ENCODE assay signal across 8 mouse cellular contexts in genomic region chr4:140860125-140860766, GRCm38 (mm10). TPM values are rescaled to one million over a fixed set of nuclear protein-coding genes. Genes with fewer than 3 reads are reported as not detected.
DNase-seq lines count a peak whose midpoint lies in the region; ATAC-seq and TF ChIP-seq lines count a peak whose summit lies in the region.
"Had no signal": no experiment of that assay in that cellular context is flagged by ENCODE, and none has a peak within 500 bp of the region (broad histone marks: within the 10 kb centered on the region; RNA-seq: fewer than 3 reads in every experiment).

No protein-coding gene starts in this region.

- H3K27me3 ChIP-seq in kidney, embryonic 16.5 days (ENCODE audit: insufficient read depth, low read length) = no peaks in the 10 kb centered on the region
- H3K27me3 ChIP-seq in intestine, postnatal 0 days (replicated peaks; ENCODE audit: control insufficient read depth, insufficient read depth, low read length) = no peaks in the 10 kb centered on the region
- no peaks in the 10 kb centered on the region for H3K27me3 ChIP-seq in forebrain, embryonic 16.5 days (replicated peaks; ENCODE audit: control insufficient read depth, insufficient read depth, low read length)

- H3K9me3 ChIP-seq in kidney, embryonic 16.5 days (ENCODE audit: low read length) = no peaks in the 10 kb centered on the region
- H3K9me3 ChIP-seq in intestine, postnatal 0 days (ENCODE audit: control insufficient read depth) = no peaks in the 10 kb centered on the region
- H3K9me3 ChIP-seq in forebrain, embryonic 16.5 days (ENCODE audit: control insufficient read depth, low read length) = no peaks in the 10 kb centered on the region

- 44% methylated on average over 7 of the region's 7 CpGs for WGBS in kidney, embryonic 16.5 days
- 32% methylated on average over 7 of the region's 7 CpGs for WGBS in intestine, postnatal 0 days
- 57% methylated on average over 7 of the region's 7 CpGs for WGBS in forebrain, embryonic 16.5 days

- H3K4me1 ChIP-seq in kidney, embryonic 16.5 days (ENCODE audit: insufficient read depth, low read length) = peaks cover 8% of the 10 kb centered on the region; the same call in 1 of the 2 replicates
- peaks cover 10% of the 10 kb centered on the region for H3K4me1 ChIP-seq in brown adipose tissue, adult 24 weeks (ENCODE audit: control insufficient read depth, insufficient read depth, insufficient read length, low read length)
- no peaks in the 10 kb centered on the region for H3K4me1 ChIP-seq in intestine, postnatal 0 days (replicated peaks; ENCODE audit: control insufficient read depth, insufficient read depth, low read length)
- H3K4me1 ChIP-seq in forebrain, embryonic 16.5 days (replicated peaks; ENCODE audit: control insufficient read depth, insufficient read depth, low read length) = no peaks in the 10 kb centered on the region

- no peak overlapping the region for H3K4me3 ChIP-seq in kidney, embryonic 16.5 days (ENCODE audit: low read length)
- H3K4me3 ChIP-seq in brown adipose tissue, adult 24 weeks (ENCODE audit: insufficient read depth, low read depth, low read length) = no peak overlapping the region
- no peak overlapping the region for H3K4me3 ChIP-seq in intestine, postnatal 0 days (ENCODE audit: low read depth, low read length)
- H3K4me3 ChIP-seq in forebrain, embryonic 16.5 days (replicated peaks; ENCODE audit: low read length) = no peak overlapping the region

- H3K4me2 ChIP-seq in kidney, embryonic 16.5 days (replicated peaks; ENCODE audit: low read depth, low read length) = no peak overlapping the region
- H3K4me2 ChIP-seq in intestine, postnatal 0 days (replicated peaks; ENCODE audit: low read depth) = no peak overlapping the region
- no peak overlapping the region for H3K4me2 ChIP-seq in forebrain, embryonic 16.5 days (ENCODE audit: low read length)

- H3K27ac ChIP-seq in kidney, embryonic 16.5 days (ENCODE audit: low read length) = no peak overlapping the region
- peak overlapping the region; percentile 63 for H3K27ac ChIP-seq in brown adipose tissue, adult 24 weeks (replicated peaks; ENCODE audit: low read depth, low read length)
- H3K27ac ChIP-seq in intestine, postnatal 0 days (ENCODE audit: low read depth, low read length) = no peak overlapping the region
- no peak overlapping the region for H3K27ac ChIP-seq in forebrain, embryonic 16.5 days (ENCODE audit: low read length)

- no peaks in the 10 kb centered on the region for H3K36me3 ChIP-seq in kidney, embryonic 16.5 days (ENCODE audit: insufficient read depth, low read length)
- no peaks in the 10 kb centered on the region for H3K36me3 ChIP-seq in intestine, postnatal 0 days (ENCODE audit: control insufficient read depth, insufficient read depth)
- H3K36me3 ChIP-seq in forebrain, embryonic 16.5 days (ENCODE audit: control insufficient read depth, insufficient read depth) = no peaks in the 10 kb centered on the region

- H3K9ac ChIP-seq in kidney, embryonic 16.5 days (replicated peaks; ENCODE audit: low read length) = no peak overlapping the region
- H3K9ac ChIP-seq in intestine, postnatal 0 days (ENCODE audit: low read depth, low read length) = no peak overlapping the region
- H3K9ac ChIP-seq in forebrain, embryonic 16.5 days (replicated peaks; ENCODE audit: low read depth, low read length) = no peak overlapping the region

- ATAC-seq in kidney, embryonic 16.5 days (ENCODE audit: low FRiP score, low TSS enrichment) = 0 out of 2 replicates have a peak, but pooled peaks have one; percentile 30
- ATAC-seq in intestine, postnatal 0 days = peak; percentile 35
- no peak for ATAC-seq in forebrain, embryonic 16.5 days

- no peak for TF ChIP-seq CTCF in intestine, postnatal 0 days (IDR thresholded peaks at IDR 0.05; ENCODE audit: low read depth)

- DNase-seq in kidney, postnatal 14 days = no peak
- peak; percentile 22 to 27 for DNase-seq in spleen, postnatal 36 days (ENCODE audit: low spot score in 2 of 2)
- DNase-seq in urinary bladder, postnatal 25 days (ENCODE audit: low spot score) = no peak
- DNase-seq: right cerebral cortex, postnatal 14 days had no signal

RNA-seq across cellular contexts. Expression of gene Padi1, which starts 14.7 kb away (rescaled TPM):
- 0.26 and 0.33 TPM in 2 replicates for polyA plus RNA-seq in kidney, embryonic 16.5 days (2015; fragmentation: Nextera tagmentation; extraction: Ambion mirVana)
- polyA plus RNA-seq in brown adipose tissue, adult 24 weeks (2012; ENCODE audit: insufficient read depth, insufficient read length, missing spikeins) = not detected in 2 replicates
- polyA plus RNA-seq in intestine, postnatal 0 days (2015; fragmentation: Nextera tagmentation; extraction: Ambion mirVana) = 0.37 and 0.47 TPM in 2 replicates
- not detected in 2 replicates for polyA plus RNA-seq in forebrain, embryonic 16.5 days (2015; fragmentation: Nextera tagmentation; extraction: Ambion mirVana)

RNA-seq across cellular contexts. Expression of gene Padi2, which starts 45.9 kb away (rescaled TPM):
- polyA plus RNA-seq in kidney, embryonic 16.5 days (2015; fragmentation: Nextera tagmentation; extraction: Ambion mirVana) = 18.1 and 24.3 TPM in 2 replicates
- polyA plus RNA-seq in brown adipose tissue, adult 24 weeks (2012; ENCODE audit: insufficient read depth, insufficient read length, missing spikeins) = 1.6 and 2.5 TPM in 2 replicates
- polyA plus RNA-seq in intestine, postnatal 0 days (2015; fragmentation: Nextera tagmentation; extraction: Ambion mirVana) = 1.1 and 1.2 TPM in 2 replicates
- polyA plus RNA-seq in forebrain, embryonic 16.5 days (2015; fragmentation: Nextera tagmentation; extraction: Ambion mirVana) = 0.88 and 1.0 TPM in 2 replicates

RNA-seq across cellular contexts. Expression of gene Padi3, which starts 49.8 kb away (rescaled TPM):
- polyA plus RNA-seq in kidney, embryonic 16.5 days (2015; fragmentation: Nextera tagmentation; extraction: Ambion mirVana) = 0.10 and 0.17 TPM in 2 replicates
- not detected in 2 replicates for polyA plus RNA-seq in brown adipose tissue, adult 24 weeks (2012; ENCODE audit: insufficient read depth, insufficient read length, missing spikeins)
- polyA plus RNA-seq in intestine, postnatal 0 days (2015; fragmentation: Nextera tagmentation; extraction: Ambion mirVana) = 0.83 and 0.85 TPM in 2 replicates
- polyA plus RNA-seq in forebrain, embryonic 16.5 days (2015; fragmentation: Nextera tagmentation; extraction: Ambion mirVana) = not detected in 2 replicates

Comparison
In these comparisons a context has a peak if more than half of its experiments do, and no peak if none do; other contexts are left out.
1. DNase-seq: peak in spleen, postnatal 36 days (2 of 2); none in kidney, postnatal 14 days (single experiment) and urinary bladder, postnatal 25 days (single experiment).